Comparison of ENCODE assay signal across 8 mouse cellular contexts in the genomic region with DNA sequence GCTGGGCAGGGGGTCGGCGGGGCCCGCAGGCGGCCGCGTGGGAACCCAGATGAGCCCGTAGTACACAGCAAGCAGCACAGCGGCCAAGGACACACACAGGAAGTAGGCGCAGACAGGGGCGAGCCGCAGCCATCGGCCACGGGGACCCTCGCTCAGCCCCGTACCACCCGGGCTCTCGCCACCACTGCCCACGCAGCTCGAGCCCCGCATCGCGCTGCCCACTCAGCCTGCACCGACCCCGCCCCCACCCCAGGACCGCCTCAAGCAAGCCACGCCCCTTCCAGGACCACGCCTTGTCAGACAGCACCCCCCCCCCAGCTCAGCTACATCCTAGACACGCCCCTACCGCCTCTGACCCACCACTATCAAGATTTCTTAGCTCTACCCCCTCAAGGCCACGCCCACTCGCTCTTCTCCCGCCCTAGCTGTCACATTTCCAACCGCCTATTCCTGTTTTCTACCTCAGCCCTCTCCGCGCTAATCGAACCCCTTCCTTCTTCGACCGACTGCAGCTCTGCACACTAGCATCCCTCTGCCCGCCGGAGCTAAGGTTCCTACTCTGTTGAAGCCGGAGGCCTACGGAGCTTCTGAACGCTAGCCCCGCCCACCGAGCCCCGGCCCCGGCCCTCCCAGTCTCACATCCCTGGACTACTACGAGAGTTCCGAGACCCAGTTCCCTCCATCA. TPM values are rescaled to one million over a fixed set of nuclear protein-coding genes. Genes with fewer than 3 reads are reported as not detected.
A peak's percentile ranks its signal among the peaks of the same experiment; 100 is the strongest.
DNase-seq lines count a peak whose midpoint lies in the region; ATAC-seq and TF ChIP-seq lines count a peak whose summit lies in the region.

A gene (minus strand): TSS at position 537 of the 685 bp plus-strand sequence.

- DNase-seq in CD4-positive helper T cell, adult 2 months (ENCODE audit: low read depth, low spot score) = peak; percentile 95
- DNase-seq in brain, adult 2 months (ENCODE audit: low read depth, low spot score) = peak; percentile 98
- DNase-seq in heart, adult 9 months (ENCODE audit: low spot score in 2 of 2) = peak; percentile 83 to 85
- peak; percentile 97 for DNase-seq in liver
- DNase-seq in splenic B cell, adult 2 months (ENCODE audit: low read depth, low spot score) = peak; percentile 96

- TF ChIP-seq POLR2A in embryonic fibroblast, embryonic 13.5 days (IDR thresholded peaks at IDR 0.05; ENCODE audit: low read depth, low read length) = peak; percentile 57

- H3K27me3 ChIP-seq in kidney, embryonic 14.5 days (ENCODE audit: control insufficient read depth, insufficient read depth, low read length) = no peaks in the 10 kb centered on the region
- H3K27me3 ChIP-seq in splenic B cell, adult 2 months (ENCODE audit: control insufficient read depth, insufficient read depth, low read length, poor library complexity, severe bottlenecking) = no peaks in the 10 kb centered on the region

- peaks cover 8% of the 10 kb centered on the region; the same call in 1 of the 2 replicates for H3K4me1 ChIP-seq in embryonic fibroblast, embryonic 13.5 days (ENCODE audit: control insufficient read depth, insufficient read depth, low read length)
- peaks cover 13% of the 10 kb centered on the region for H3K4me1 ChIP-seq in kidney, embryonic 14.5 days (ENCODE audit: control insufficient read depth, insufficient read depth, low read length)

- peak; percentile 77 for ATAC-seq in kidney, embryonic 14.5 days (ENCODE audit: low FRiP score, low TSS enrichment)
- ATAC-seq in monocyte, adult 5-6 weeks (replicated peaks; ENCODE audit: insufficient number of reproducible peaks, low FRiP score, low TSS enrichment, poor library complexity, severe bottlenecking) = peak; percentile 78

- H3K4me2 ChIP-seq in kidney, embryonic 14.5 days (replicated peaks; ENCODE audit: low read depth, low read length) = peak within 1 kb of the TSS; percentile 91

- peak within 1 kb of the TSS; percentile 67 for H3K27ac ChIP-seq in embryonic fibroblast, embryonic 13.5 days (ENCODE audit: insufficient read depth, low read length)
- H3K27ac ChIP-seq in kidney, embryonic 14.5 days (ENCODE audit: low read depth, low read length) = peak within 1 kb of the TSS; percentile 93

- peaks cover 27% of the 10 kb centered on the region for H3K36me3 ChIP-seq in kidney, embryonic 14.5 days (ENCODE audit: control insufficient read depth, insufficient read depth, low read length)
- H3K36me3 ChIP-seq in splenic B cell, adult 2 months (ENCODE audit: control insufficient read depth, insufficient read depth, low read length, poor library complexity, severe bottlenecking) = peaks cover 3% of the 10 kb centered on the region

- H3K9me3 ChIP-seq in kidney, embryonic 14.5 days (ENCODE audit: control insufficient read depth, low read length) = no peaks in the 10 kb centered on the region

- peak within 1 kb of the TSS; percentile 89 for H3K4me3 ChIP-seq in embryonic fibroblast, embryonic 13.5 days (ENCODE audit: insufficient read depth, low read length)
- H3K4me3 ChIP-seq in kidney, embryonic 14.5 days (ENCODE audit: low read length) = peak within 1 kb of the TSS; percentile 75

- peak within 1 kb of the TSS; percentile 84 for H3K9ac ChIP-seq in kidney, embryonic 14.5 days (ENCODE audit: low read depth, low read length)

- WGBS in kidney, embryonic 14.5 days = 2% methylated on average over 43 of the region's 49 CpGs

- TF ChIP-seq CTCF in embryonic fibroblast, embryonic 13.5 days (IDR thresholded peaks at IDR 0.05; ENCODE audit: borderline replicate concordance, insufficient read depth, low read length) = no peak

RNA-seq across cellular contexts. Expression of the gene that starts here (rescaled TPM):
- polyA plus RNA-seq in embryonic fibroblast, embryonic 13.5 days (2011; ENCODE audit: insufficient read length, low read depth, missing spikeins) = 11.1 and 11.6 TPM in 2 replicates
- 19.3 and 19.8 TPM in 2 replicates for polyA plus RNA-seq in kidney, embryonic 14.5 days (2014; fragmentation: Nextera tagmentation; extraction: Ambion mirVana)
- 9.4 to 16.4 TPM (median 12.3 TPM) in 3 replicates for total RNA-seq in monocyte, adult 5-6 weeks (2017)

Comparison
In these comparisons a context has a peak if more than half of its experiments do, and no peak if none do; other contexts are left out.
1. Peak in every context shown above with its lines: DNase-seq, ATAC-seq, H3K4me3 ChIP-seq and H3K27ac ChIP-seq.